Mouse (Mus musculus) hindbrain, embryonic 12.5 days (tissue): ENCODE data around the gene Pdzd2. TPM values are rescaled to one million over a fixed set of nuclear protein-coding genes. Genes with fewer than 3 reads are reported as not detected.

ENCODE experiments used
- ATAC-seq: fragments of 200-750 bp; cut with Nextera tagmentation; 2 replicates; pipeline ENCODE4 v1.8.0; 2017; ENCODE audit warnings: moderate TSS enrichment; ENCODE audit not compliant: low FRiP score
- H3K27ac ChIP-seq: fragments of 300-500 bp; sonication (generic); 2 replicates; pipeline ENCODE4 v1.5.1; 2016; ENCODE audit warnings: mild to moderate bottlenecking
- H3K27me3 ChIP-seq: fragments of 300-500 bp; sonication (generic); 2 replicates; pipeline ENCODE4 v1.6.1; 2016; ENCODE audit warnings: mild to moderate bottlenecking
- H3K36me3 ChIP-seq: fragments of 300-500 bp; sonication (generic); 2 replicates; pipeline ENCODE4 v1.6.1; 2016; ENCODE audit warnings: mild to moderate bottlenecking
- H3K4me1 ChIP-seq: fragments of 300-500 bp; sonication (generic); 2 replicates; pipeline ENCODE4 v1.6.1; 2016
- H3K4me2 ChIP-seq: fragments of 300-500 bp; sonication (generic); replicated peaks from 2 replicates; pipeline ENCODE4 v1.6.1; 2016; ENCODE audit warnings: mild to moderate bottlenecking
- H3K4me3 ChIP-seq: fragments of 300-500 bp; sonication (generic); 2 replicates; pipeline ENCODE4 v1.5.1; 2016; ENCODE audit warnings: mild to moderate bottlenecking
- H3K9ac ChIP-seq: fragments of 300-500 bp; sonication (generic); 2 replicates; pipeline ENCODE4 v1.6.1; 2016; ENCODE audit warnings: mild to moderate bottlenecking, moderate library complexity
- H3K9me3 ChIP-seq: fragments of 300-500 bp; sonication (generic); replicated peaks from 2 replicates; pipeline ENCODE4 v1.6.1; 2016; ENCODE audit warnings: mild to moderate bottlenecking
- WGBS: fragments of 180-500 bp; shearing (Covaris S2); methylation state at CpG from one replicate; pipeline ENCODE4 v1.1.7; 2016; 5-methylcytosine and 5-hydroxymethylcytosine counted together
- microRNA-seq: library from miRNA; unstranded; fragments of <30 nt; microRNA quantifications from one replicate; pipeline ENCODE4, GENCODE M21; 2017
- polyA plus RNA-seq: library from polyadenylated mRNA; unstranded; fragments of >200 nt; fragmentation: Nextera tagmentation; extraction: Ambion mirVana; gene quantifications from 2 replicates; pipeline ENCODE4 v1.2.1, GENCODE M21; 2016

Gene Pdzd2
- polyA plus RNA-seq, 1 experiment from 2014 or later = 8.7 TPM

GRCm38 (mm10) chr15:12317290-12317689, 422.4 kb downstream of the Pdzd2 start:
- H3K4me1 ChIP-seq = 0 out of 2 replicates have a peak, but pooled peaks cover 2% of the 10 kb centered on the region
- peaks cover 17% of the 10 kb centered on the region; the same call in 1 of the 2 replicates for H3K27me3 ChIP-seq
- H3K9ac ChIP-seq = no peak overlapping the region
- no peak overlapping the region for H3K4me3 ChIP-seq
- H3K27ac ChIP-seq = no peak overlapping the region
- WGBS = 80% methylated on average over 5 of the region's 5 CpGs
- H3K36me3 ChIP-seq = no peaks in the 10 kb centered on the region
- no peak overlapping the region for H3K4me2 ChIP-seq
- ATAC-seq = no peak
- no peaks in the 10 kb centered on the region for H3K9me3 ChIP-seq

- Histone ChIP-seq H3K4me3 (no peak overlapping the region), H3K9me3 (no peaks in the 10 kb centered on the region), H3K27me3 (peaks cover 17% of the 10 kb centered on the region; the same call in 1 of the 2 replicates), H3K27ac (no peak overlapping the region), H3K4me2 (no peak overlapping the region), H3K9ac (no peak overlapping the region), H3K36me3 (no peaks in the 10 kb centered on the region), H3K4me1 (0 out of 2 replicates have a peak, but pooled peaks cover 2% of the 10 kb centered on the region)
- ATAC-seq = no peak
- 64% methylated on average over 2 of the region's 2 CpGs for WGBS
Observed at GRCm38 (mm10) chr15:12315996-12316395, 423.7 kb downstream of the Pdzd2 start.

GRCm38 (mm10) chr15:12314584-12314983, 425.1 kb downstream of the Pdzd2 start:
- 86% methylated on average over 5 of the region's 5 CpGs for WGBS
- Histone ChIP-seq H3K27me3 (peaks cover 12% of the 10 kb centered on the region; the same call in 1 of the 2 replicates), H3K9ac (no peak overlapping the region), H3K36me3 (no peaks in the 10 kb centered on the region), H3K4me1 (no peaks in the 10 kb centered on the region), H3K9me3 (no peaks in the 10 kb centered on the region), H3K27ac (no peak overlapping the region), H3K4me2 (no peak overlapping the region), H3K4me3 (no peak overlapping the region)
- no peak for ATAC-seq

- H3K4me2 ChIP-seq = no peak overlapping the region
- H3K9me3 ChIP-seq = no peaks in the 10 kb centered on the region
- H3K27me3 ChIP-seq = peaks cover under 1% of the 10 kb centered on the region; the same call in 1 of the 2 replicates
- H3K4me3 ChIP-seq = no peak overlapping the region
- no peak overlapping the region for H3K27ac ChIP-seq
- WGBS = 21% methylated on average over 1 of the region's 1 CpGs
- H3K4me1 ChIP-seq = no peaks in the 10 kb centered on the region
- no peak overlapping the region for H3K9ac ChIP-seq
- no peaks in the 10 kb centered on the region for H3K36me3 ChIP-seq
- ATAC-seq = no peak
Observed at GRCm38 (mm10) chr15:12313255-12313654, 426.5 kb downstream of the Pdzd2 start.

- H3K27ac ChIP-seq = no peak overlapping the region
- 86% methylated on average over 7 of the region's 7 CpGs for WGBS
- H3K36me3 ChIP-seq = no peaks in the 10 kb centered on the region
- no peaks in the 10 kb centered on the region for H3K4me1 ChIP-seq
- H3K9me3 ChIP-seq = no peaks in the 10 kb centered on the region
- H3K27me3 ChIP-seq = no peaks in the 10 kb centered on the region
- H3K4me3 ChIP-seq = no peak overlapping the region
- H3K4me2 ChIP-seq = no peak overlapping the region
- ATAC-seq = no peak
- H3K9ac ChIP-seq = no peak overlapping the region
Observed at GRCm38 (mm10) chr15:12311465-12311864, 428.3 kb downstream of the Pdzd2 start.

GRCm38 (mm10) chr15:12310676-12311075, 429.0 kb downstream of the Pdzd2 start:
- H3K27me3 ChIP-seq = no peaks in the 10 kb centered on the region
- H3K27ac ChIP-seq = no peak overlapping the region
- H3K36me3 ChIP-seq = no peaks in the 10 kb centered on the region
- ATAC-seq = no peak
- 85% methylated on average over 4 of the region's 4 CpGs for WGBS
- H3K9me3 ChIP-seq = no peaks in the 10 kb centered on the region
- H3K4me2 ChIP-seq = no peak overlapping the region
- no peak overlapping the region for H3K4me3 ChIP-seq
- H3K4me1 ChIP-seq = no peaks in the 10 kb centered on the region
- H3K9ac ChIP-seq = no peak overlapping the region

Small RNA genes lying within 50 kb of the gene (microRNA-seq; reads per million reads assigned to microRNA genes)
- gene Gm24135 = not detected
- not detected for gene Gm24302

Other genes with a start within 250 kb of the Pdzd2 start
- gene 6030458C11Rik, start 84.7 kb upstream of the Pdzd2 start, polyA plus RNA-seq = 39.9 and 40.6 TPM in 2 replicates
- 65.1 and 71.8 TPM in 2 replicates for gene Drosha, start 84.9 kb upstream of the Pdzd2 start, polyA plus RNA-seq